Mouse (Mus musculus) lung, adult 2 months (tissue): ENCODE measurements around the gene Carhsp1.

Experiments
- CTCF ChIP-seq: fragments of 200-500 bp; IDR thresholded peaks from 2 replicates; pipeline ENCODE4 v1.5.1; 2011; ENCODE audit warnings: mild to moderate bottlenecking, low read length, control low read depth; ENCODE audit not compliant: insufficient read depth
- POLR2A ChIP-seq: fragments of 200-500 bp; IDR thresholded peaks from 2 replicates; pipeline ENCODE4 v1.6.1; 2011; ENCODE audit warnings: low read depth, mild to moderate bottlenecking, control low read depth, low read length, borderline replicate concordance; ENCODE audit errors: extremely low read depth

DNA sequence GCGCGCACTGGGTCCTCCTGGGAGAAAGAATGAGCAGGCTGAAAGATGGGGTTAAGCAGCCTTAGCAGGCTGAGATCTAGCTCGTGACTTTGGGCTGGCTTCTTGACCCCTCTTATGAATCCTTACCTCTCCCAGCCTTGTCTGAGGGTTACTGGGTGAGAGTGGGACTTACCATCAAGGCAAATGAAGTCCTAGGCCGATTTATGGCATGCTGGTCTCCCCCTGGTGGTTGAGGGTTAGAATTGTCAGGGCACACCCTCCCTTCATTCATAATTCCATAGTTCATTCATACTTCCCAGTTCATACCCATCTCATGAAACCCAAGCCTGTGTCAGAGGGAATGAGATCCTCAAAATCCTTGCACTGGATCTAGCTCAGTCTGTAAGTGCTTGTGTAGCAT lies 4.8 kb upstream of the Carhsp1 start:
- TF ChIP-seq CTCF: peak; percentile 85
- no peak for TF ChIP-seq POLR2A
